Mouse (Mus musculus) embryonic facial prominence, embryonic 11.5 days (tissue): ENCODE measurements at regions not wholly inside any gene's neighbourhood (a gene's known extent, or its start where the extent isn't known, plus 50 kb on each side); places are given as distances from the start of the nearest gene placed in this dataset.

ENCODE experiments used
- ATAC-seq: fragments of 200-750 bp; cut with Nextera tagmentation; replicated peaks from 2 replicates; pipeline ENCODE4 v1.8.0; 2017; ENCODE audit warnings: low read depth; ENCODE audit not compliant: insufficient number of reproducible peaks, low FRiP score, low TSS enrichment
- DNase-seq: peaks from one replicate; pipeline ENCODE4 v3.0.0-alpha.2; 2015; ENCODE audit warnings: low spot score
- H3K27ac ChIP-seq: fragments of 300-500 bp; sonication (generic); replicated peaks from 2 replicates; pipeline ENCODE4 v1.5.1; 2014; ENCODE audit warnings: mild to moderate bottlenecking, low read depth, low read length, control low read depth
- H3K27me3 ChIP-seq: fragments of 300-500 bp; sonication (generic); 2 replicates; pipeline ENCODE4 v1.6.1; 2014; ENCODE audit warnings: mild to moderate bottlenecking, low read length, moderate library complexity, mixed read lengths; ENCODE audit not compliant: control insufficient read depth, insufficient read depth
- H3K36me3 ChIP-seq: fragments of 300-500 bp; sonication (generic); replicated peaks from 2 replicates; pipeline ENCODE4 v1.6.1; 2014; ENCODE audit warnings: low read depth, mild to moderate bottlenecking, low read length, moderate library complexity, mixed read lengths; ENCODE audit not compliant: control insufficient read depth, insufficient read depth
- H3K4me1 ChIP-seq: fragments of 300-500 bp; sonication (generic); 2 replicates; pipeline ENCODE4 v1.6.1; 2014; ENCODE audit warnings: low read length, mixed read lengths; ENCODE audit not compliant: control insufficient read depth, insufficient read depth
- H3K4me2 ChIP-seq: fragments of 300-500 bp; sonication (generic); 2 replicates; pipeline ENCODE4 v1.6.1; 2014; ENCODE audit warnings: low read depth, mild to moderate bottlenecking, control low read depth, low read length, moderate library complexity
- H3K4me3 ChIP-seq: fragments of 300-500 bp; sonication (generic); 2 replicates; pipeline ENCODE4 v1.5.1; 2014; ENCODE audit warnings: low read depth, low read length, control low read depth
- H3K9ac ChIP-seq: fragments of 300-500 bp; sonication (generic); replicated peaks from 2 replicates; pipeline ENCODE4 v1.6.1; 2014; ENCODE audit warnings: mild to moderate bottlenecking, control low read depth, low read length
- H3K9me3 ChIP-seq: fragments of 300-500 bp; sonication (generic); replicated peaks from 2 replicates; pipeline ENCODE4 v1.6.1; 2016; ENCODE audit warnings: mild to moderate bottlenecking, low read length, inconsistent platforms, mixed read lengths; ENCODE audit not compliant: control insufficient read depth
- WGBS: fragments of 180-500 bp; shearing (Covaris S2); extraction: QIAGEN DNeasy Blood & Tissue Kit; methylation state at CpG from one replicate; pipeline ENCODE4 v1.1.7; 2014; 5-methylcytosine and 5-hydroxymethylcytosine counted together

DNA sequence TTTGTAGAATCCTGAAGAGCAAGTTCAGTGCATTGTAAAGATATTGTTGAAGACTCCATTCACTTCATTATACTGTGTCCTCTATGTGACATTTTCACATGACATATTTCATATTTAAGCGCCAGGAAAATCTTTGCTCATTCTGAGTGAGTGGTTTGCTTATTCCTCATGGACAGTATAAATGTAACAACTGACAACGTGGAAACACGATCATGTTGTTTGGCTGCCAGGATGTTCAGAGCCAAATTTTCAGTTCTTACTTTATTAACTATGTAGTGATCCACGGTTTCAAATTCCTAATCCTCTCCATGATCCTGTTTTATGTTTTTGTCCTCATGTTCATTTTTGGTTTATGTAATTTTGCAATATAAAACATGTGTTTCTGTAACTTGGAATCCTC is 93.0 kb upstream of the Tex13c2 start:
- ATAC-seq, result no peak
- 89% methylated on average over 4 of the region's 4 CpGs for WGBS
- no peak overlapping the region for H3K27ac ChIP-seq
- H3K4me2 ChIP-seq, result no peak overlapping the region
- H3K9ac ChIP-seq, result no peak overlapping the region
- H3K4me3 ChIP-seq, result no peak overlapping the region
- H3K27me3 ChIP-seq, result no peaks in the 10 kb centered on the region
- no peaks in the 10 kb centered on the region for H3K9me3 ChIP-seq
- DNase-seq, result no peak
- H3K4me1 ChIP-seq, result no peaks in the 10 kb centered on the region
- no peaks in the 10 kb centered on the region for H3K36me3 ChIP-seq

DNA sequence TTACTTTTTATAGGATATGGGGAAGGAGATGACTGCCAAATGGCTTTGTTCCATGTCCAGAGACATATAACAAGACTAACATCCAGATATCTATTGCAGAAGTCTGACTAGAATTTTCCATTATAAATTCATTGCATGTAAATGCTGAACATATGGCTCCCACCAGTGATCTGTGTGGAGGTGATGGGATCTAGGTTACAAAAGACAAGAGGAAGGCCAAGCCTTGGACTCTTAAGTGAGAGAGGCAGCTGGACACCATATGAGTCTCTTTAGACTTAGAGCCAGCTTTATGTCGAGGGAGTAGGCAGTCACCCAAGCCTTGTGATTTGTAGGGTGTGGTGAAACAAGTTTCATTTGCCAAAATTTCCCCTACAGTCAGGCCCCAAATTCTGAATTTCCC is 90.7 kb upstream of the Tex13c2 start:
- Histone ChIP-seq H3K9me3 (no peaks in the 10 kb centered on the region), H3K4me1 (no peaks in the 10 kb centered on the region), H3K4me2 (no peak overlapping the region), H3K36me3 (no peaks in the 10 kb centered on the region), H3K4me3 (no peak overlapping the region), H3K9ac (no peak overlapping the region), H3K27me3 (no peaks in the 10 kb centered on the region), H3K27ac (no peak overlapping the region)
- 78% methylated on average over 1 of the region's 1 CpGs for WGBS
- no peak for ATAC-seq
- no peak for DNase-seq

DNA sequence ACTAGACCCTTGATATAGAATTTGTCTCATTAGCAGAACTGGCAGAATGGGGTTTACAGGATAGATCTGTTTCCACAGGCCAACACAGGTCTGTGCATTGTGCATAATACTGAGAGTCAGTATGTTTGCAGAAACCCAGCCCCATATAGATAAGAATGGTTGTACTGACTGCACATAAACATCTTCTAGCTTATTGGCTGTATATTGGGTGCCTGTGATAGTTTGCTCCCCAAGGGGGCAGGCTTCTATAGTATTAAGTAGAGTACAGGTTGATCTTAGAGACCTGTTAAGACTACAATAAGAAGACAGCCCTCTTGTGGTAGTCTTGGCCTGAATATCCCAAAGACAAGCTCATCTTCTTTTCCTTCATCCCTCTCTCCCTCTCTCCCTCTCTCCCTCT is 90.1 kb upstream of the Tex13c2 start:
- no peak overlapping the region for H3K27ac ChIP-seq
- no peaks in the 10 kb centered on the region for H3K9me3 ChIP-seq
- no peaks in the 10 kb centered on the region for H3K27me3 ChIP-seq
- H3K9ac ChIP-seq, result no peak overlapping the region
- DNase-seq (no peak), ATAC-seq (no peak)
- H3K4me3 ChIP-seq, result no peak overlapping the region
- no peak overlapping the region for H3K4me2 ChIP-seq
- H3K4me1 ChIP-seq, result no peaks in the 10 kb centered on the region
- H3K36me3 ChIP-seq, result no peaks in the 10 kb centered on the region

DNA sequence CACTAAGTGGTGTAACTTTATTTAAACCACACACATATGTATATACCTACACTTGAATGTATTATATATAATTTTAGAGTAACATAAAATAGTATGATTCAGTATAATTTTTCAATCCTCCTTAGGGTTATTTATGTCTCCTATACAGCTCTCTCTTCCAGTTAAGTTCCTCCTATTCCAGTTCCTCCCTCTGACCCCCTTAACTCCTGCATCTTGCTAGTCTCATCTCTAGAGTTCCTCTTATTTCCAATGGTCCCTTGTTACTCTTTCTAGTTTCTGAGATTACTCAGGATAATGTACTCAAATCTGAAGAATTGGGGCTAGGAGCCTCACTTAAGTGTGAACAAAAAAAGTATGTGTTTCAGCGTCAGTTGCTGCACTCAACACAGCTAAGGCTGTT is 88.4 kb upstream of the Tex13c2 start:
- 83% methylated on average over 1 of the region's 1 CpGs for WGBS
- ATAC-seq (no peak), DNase-seq (no peak)
- Histone ChIP-seq H3K36me3 (no peaks in the 10 kb centered on the region), H3K27ac (no peak overlapping the region), H3K9me3 (no peaks in the 10 kb centered on the region), H3K4me3 (no peak overlapping the region), H3K9ac (no peak overlapping the region), H3K27me3 (no peaks in the 10 kb centered on the region), H3K4me1 (no peaks in the 10 kb centered on the region), H3K4me2 (no peak overlapping the region)

DNA sequence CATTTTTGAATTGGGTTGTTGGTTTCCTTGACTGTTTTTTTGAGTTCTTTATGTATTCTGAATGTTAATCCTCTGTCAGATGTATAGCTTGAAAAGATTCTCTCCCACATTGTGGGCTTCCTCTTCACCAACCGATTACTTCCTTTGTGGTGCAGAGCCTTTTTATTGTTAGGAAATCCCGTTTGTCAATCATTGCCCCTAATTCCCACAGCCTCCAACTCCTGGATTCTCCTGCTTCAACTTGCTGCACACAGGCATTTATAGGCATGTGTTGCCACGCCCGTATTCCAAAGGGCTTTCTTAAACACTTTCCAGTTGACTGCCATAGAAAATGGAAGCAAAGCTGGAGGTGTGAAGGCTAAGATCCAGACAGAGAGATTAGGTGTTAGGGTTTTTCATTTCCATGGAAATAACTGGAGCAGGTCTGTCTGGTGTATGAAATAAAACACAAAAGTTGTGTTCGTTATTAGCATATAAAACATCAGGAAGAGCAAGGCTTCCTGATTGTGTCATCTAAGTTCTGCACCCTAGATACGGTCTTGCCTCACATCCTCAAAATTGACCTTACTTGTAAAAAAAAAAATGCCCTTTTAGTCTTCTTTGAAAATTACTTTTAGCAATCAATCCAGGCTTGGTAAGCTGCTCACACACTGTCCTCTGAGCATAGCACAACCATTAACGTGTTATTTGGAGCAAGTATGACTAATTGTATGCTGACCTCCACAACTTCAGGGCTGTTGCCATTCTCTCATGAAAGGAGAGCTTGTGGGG is 87.7 kb upstream of the Tex13c2 start:
- 60% methylated on average over 7 of the region's 7 CpGs for WGBS
- Histone ChIP-seq H3K36me3 (no peaks in the 10 kb centered on the region), H3K27me3 (no peaks in the 10 kb centered on the region), H3K4me3 (no peak overlapping the region), H3K27ac (no peak overlapping the region), H3K9ac (no peak overlapping the region), H3K9me3 (no peaks in the 10 kb centered on the region), H3K4me2 (no peak overlapping the region), H3K4me1 (no peaks in the 10 kb centered on the region)
- no peak for DNase-seq
- no peak for ATAC-seq

DNA sequence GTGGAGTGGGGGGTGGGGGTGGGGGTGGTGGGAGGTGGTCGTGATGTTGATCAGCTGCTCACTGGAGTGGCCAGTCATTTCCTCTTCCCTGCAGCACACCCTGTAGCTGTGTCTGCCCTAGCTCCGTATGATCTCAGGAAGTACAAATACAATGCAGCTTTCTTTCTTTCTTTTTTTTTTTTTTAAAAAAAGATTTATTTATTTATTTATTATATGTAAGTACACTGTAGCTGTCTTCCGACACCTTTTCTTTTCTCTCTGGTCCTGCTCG is 87.2 kb upstream of the Tex13c2 start:
- DNase-seq, result no peak
- 56% methylated on average over 4 of the region's 4 CpGs for WGBS

DNA sequence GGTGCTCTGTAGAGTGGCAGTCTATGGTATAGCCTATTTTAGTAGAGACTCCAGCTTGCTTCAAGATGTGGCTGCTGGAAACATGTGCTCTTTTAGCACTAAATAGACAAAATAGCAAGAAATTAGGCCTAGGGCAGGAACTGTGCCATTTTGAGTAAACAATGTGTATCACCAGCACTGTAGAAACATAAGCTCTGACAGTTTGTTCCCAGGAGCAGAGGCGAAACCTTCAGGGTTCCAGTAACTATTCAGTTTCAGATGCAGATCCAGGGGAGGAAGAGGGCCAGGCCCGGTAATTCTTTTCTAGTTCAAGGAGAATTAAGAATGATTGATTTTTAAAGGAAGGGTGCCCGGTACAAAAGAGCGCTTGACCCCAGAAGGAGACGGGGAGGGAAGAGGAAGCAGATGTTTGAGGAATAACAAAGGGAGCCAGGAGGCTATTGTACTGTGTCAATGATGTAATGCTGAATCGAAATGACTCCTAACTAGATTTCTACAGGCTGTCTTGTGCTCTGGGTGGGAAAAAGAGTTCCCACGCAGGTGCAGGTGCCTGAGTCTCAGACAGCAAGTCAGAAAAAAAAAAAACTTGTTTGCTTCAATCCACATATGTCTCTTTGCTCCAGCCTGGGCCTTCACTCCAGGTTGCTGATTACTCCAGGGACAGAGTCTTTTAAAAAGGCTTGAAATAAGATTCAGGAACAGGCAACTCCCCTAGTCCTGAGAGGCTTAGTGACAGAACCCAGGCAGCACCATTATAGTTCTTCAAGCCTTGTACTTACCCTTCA is 57.4 kb upstream of the Tex13c2 start:
- H3K36me3 ChIP-seq, result no peaks in the 10 kb centered on the region
- no peak overlapping the region for H3K4me3 ChIP-seq
- H3K27me3 ChIP-seq, result no peaks in the 10 kb centered on the region
- WGBS, result 28% methylated on average over 7 of the region's 7 CpGs
- no peak overlapping the region for H3K9ac ChIP-seq
- no peak overlapping the region for H3K27ac ChIP-seq
- H3K4me2 ChIP-seq, result no peak overlapping the region
- ATAC-seq (0 out of 2 replicates have a peak, but pooled peaks have one; percentile 48), DNase-seq (peak; percentile 11)
- no peaks in the 10 kb centered on the region for H3K9me3 ChIP-seq
- H3K4me1 ChIP-seq, result no peaks in the 10 kb centered on the region

More for the DNA sequence above, 87.2 kb upstream of the Tex13c2 start:
- Histone ChIP-seq H3K9me3 (no peaks in the 10 kb centered on the region), H3K9ac (no peak overlapping the region), H3K36me3 (no peaks in the 10 kb centered on the region), H3K4me3 (no peak overlapping the region), H3K27me3 (no peaks in the 10 kb centered on the region), H3K4me1 (no peaks in the 10 kb centered on the region), H3K27ac (no peak overlapping the region), H3K4me2 (no peak overlapping the region)
- ATAC-seq, result no peak
